Mouse (Mus musculus) heart, embryonic 16.5 days (tissue): ENCODE data around the gene Slc8a3. TPM values are rescaled to one million over a fixed set of nuclear protein-coding genes. Genes with fewer than 3 reads are reported as not detected.

Source experiments
- ATAC-seq: fragments of 200-750 bp; cut with Nextera tagmentation; replicated peaks from 2 replicates; pipeline ENCODE4 v1.8.0; 2017; ENCODE audit warnings: moderate number of reproducible peaks; ENCODE audit not compliant: insufficient read depth, low FRiP score; ENCODE audit errors: extremely low read depth
- H3K27ac ChIP-seq: fragments of 300-500 bp; sonication (generic); 2 replicates; pipeline ENCODE4 v1.5.1; 2014; ENCODE audit warnings: mild to moderate bottlenecking, low read length, control low read depth, moderate library complexity
- H3K27me3 ChIP-seq: fragments of 300-500 bp; sonication (generic); 2 replicates; pipeline ENCODE4 v1.6.1; 2014; ENCODE audit warnings: low read length, mixed read lengths; ENCODE audit not compliant: control insufficient read depth, insufficient read depth
- H3K36me3 ChIP-seq: fragments of 300-500 bp; sonication (generic); 2 replicates; pipeline ENCODE4 v1.6.1; 2014; ENCODE audit not compliant: control insufficient read depth, insufficient read depth
- H3K4me1 ChIP-seq: fragments of 300-500 bp; sonication (generic); 2 replicates; pipeline ENCODE4 v1.6.1; 2014; ENCODE audit warnings: low read length, mixed read lengths; ENCODE audit not compliant: control insufficient read depth, insufficient read depth
- H3K4me2 ChIP-seq: fragments of 300-500 bp; sonication (generic); 2 replicates; pipeline ENCODE4 v1.6.1; 2014; ENCODE audit warnings: low read depth, mild to moderate bottlenecking, control low read depth, low read length
- H3K4me3 ChIP-seq: fragments of 300-500 bp; sonication (generic); 2 replicates; pipeline ENCODE4 v1.5.1; 2014; ENCODE audit warnings: mild to moderate bottlenecking, control low read depth, low read length
- H3K9ac ChIP-seq: fragments of 300-500 bp; sonication (generic); 2 replicates; pipeline ENCODE4 v1.6.1; 2014; ENCODE audit warnings: low read length, control low read depth
- H3K9me3 ChIP-seq: fragments of 300-500 bp; sonication (generic); replicated peaks from 2 replicates; pipeline ENCODE4 v1.6.1; 2016; ENCODE audit warnings: low read length; ENCODE audit not compliant: control insufficient read depth
- WGBS: fragments of 180-500 bp; shearing (Covaris S2); extraction: QIAGEN DNeasy Blood & Tissue Kit; methylation state at CpG from one replicate; pipeline ENCODE4 v1.1.7; 2014; 5-methylcytosine and 5-hydroxymethylcytosine counted together
- polyA plus RNA-seq: library from polyadenylated mRNA; unstranded; fragments of >200 nt; fragmentation: Nextera tagmentation; extraction: Ambion mirVana; gene quantifications from 2 replicates; pipeline ENCODE4 v1.2.1, GENCODE M21; 2015

The Slc8a3 gene
- polyA plus RNA-seq, 1 experiment from 2014 or later: 0.46 TPM

DNA sequence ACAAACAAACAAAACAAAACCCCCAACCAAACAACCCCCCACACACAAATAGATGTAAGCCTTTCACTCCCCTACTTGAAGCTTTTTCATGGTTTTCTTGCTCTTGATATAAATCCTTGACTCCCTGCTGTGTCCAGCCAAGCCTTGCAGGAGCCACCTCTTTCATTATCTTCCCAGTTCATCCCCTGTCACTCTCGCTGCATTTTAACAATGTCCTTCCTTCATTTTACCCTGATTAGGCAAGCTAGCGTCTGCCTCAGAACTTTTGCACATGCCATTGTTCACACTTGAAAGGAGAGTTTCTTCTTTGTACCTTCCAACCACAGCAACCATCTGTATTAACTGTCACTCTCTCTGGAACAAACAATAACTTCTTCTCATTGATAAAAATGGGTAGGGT, 15.2 kb downstream of the Slc8a3 start:
- Histone ChIP-seq H3K36me3 (no peaks in the 10 kb centered on the region), H3K9me3 (no peaks in the 10 kb centered on the region), H3K4me3 (no peak overlapping the region), H3K4me2 (no peak overlapping the region), H3K4me1 (peaks cover 6% of the 10 kb centered on the region), H3K27me3 (no peaks in the 10 kb centered on the region), H3K27ac (no peak overlapping the region), H3K9ac (no peak overlapping the region)
- whole genome bisulfite sequencing: 28% methylated on average over 2 of the region's 2 CpGs
- no peak for ATAC-seq

DNA sequence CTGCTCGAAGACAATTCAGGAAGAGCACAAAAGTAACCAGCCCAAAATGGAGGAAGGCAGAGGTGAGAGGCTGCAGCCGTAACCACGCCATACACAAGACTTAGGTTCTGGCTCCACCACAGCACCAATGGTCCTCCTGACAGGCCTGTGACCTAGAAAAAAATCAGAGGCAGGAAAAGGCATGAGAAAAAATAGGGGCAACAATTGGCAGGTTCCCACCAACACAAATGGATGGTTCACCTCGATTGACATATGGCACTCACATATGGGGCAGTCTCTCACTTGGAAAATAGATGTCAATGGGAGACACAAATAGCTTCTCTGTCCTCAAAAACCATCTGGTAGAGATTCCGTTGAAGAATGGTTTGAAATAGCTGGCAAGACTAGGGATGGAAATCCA, 17.0 kb downstream of the Slc8a3 start:
- H3K4me2 ChIP-seq: no peak overlapping the region
- WGBS: 84% methylated on average over 5 of the region's 5 CpGs
- H3K4me3 ChIP-seq: no peak overlapping the region
- no peak overlapping the region for H3K9ac ChIP-seq
- no peaks in the 10 kb centered on the region for H3K36me3 ChIP-seq
- no peak overlapping the region for H3K27ac ChIP-seq
- peaks cover 3% of the 10 kb centered on the region; the same call in 1 of the 2 replicates for H3K4me1 ChIP-seq
- H3K27me3 ChIP-seq: no peaks in the 10 kb centered on the region
- ATAC-seq: no peak
- H3K9me3 ChIP-seq: no peaks in the 10 kb centered on the region

DNA sequence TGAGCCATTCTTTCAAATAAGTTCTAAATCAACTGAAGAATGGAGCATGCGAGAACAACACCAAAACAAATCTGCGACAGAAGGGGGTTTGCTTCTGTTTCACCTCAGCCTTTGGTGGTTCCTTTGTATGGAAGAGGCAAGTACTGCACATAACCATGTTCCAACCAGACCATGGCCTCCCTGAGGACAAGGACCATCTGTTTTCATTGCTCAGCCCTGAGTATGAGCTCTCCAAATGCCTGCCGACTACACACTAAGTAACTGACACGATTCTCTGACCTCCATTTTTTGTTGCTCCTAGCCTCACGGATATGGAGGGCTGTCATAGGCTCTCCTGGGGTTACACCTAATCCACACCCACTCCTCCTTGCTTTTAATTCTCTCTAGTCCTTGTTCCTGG, 29.4 kb downstream of the Slc8a3 start:
- no peak overlapping the region for H3K4me2 ChIP-seq
- 83% methylated on average over 5 of the region's 5 CpGs for WGBS
- ATAC-seq: no peak

DNA sequence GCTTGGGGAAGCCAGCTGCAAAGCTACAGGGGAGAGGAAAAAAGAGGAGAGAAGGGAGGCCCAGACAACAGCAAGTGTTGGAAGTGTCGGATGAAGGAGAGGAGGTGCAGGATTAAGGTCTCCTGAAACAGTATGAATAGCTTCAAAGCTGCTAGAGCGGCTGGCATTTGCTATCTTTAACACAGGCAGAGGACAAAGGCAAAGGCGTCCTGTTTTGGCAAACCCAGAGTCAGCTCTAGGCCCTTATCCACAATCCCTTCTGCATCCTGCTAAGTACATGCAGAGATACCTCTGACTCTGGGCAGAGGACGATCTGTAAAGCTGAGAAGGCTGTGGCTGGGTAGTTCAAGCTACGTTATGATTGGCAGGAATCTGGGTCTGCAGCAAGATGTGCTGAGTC, 38.4 kb downstream of the Slc8a3 start:
- Histone ChIP-seq H3K27ac (no peak overlapping the region), H3K4me2 (no peak overlapping the region), H3K9me3 (no peaks in the 10 kb centered on the region), H3K4me3 (no peak overlapping the region), H3K4me1 (no peaks in the 10 kb centered on the region), H3K36me3 (no peaks in the 10 kb centered on the region), H3K9ac (no peak overlapping the region), H3K27me3 (no peaks in the 10 kb centered on the region)
- 22% methylated on average over 5 of the region's 5 CpGs for WGBS
- ATAC-seq: no peak

More for the DNA sequence above, 29.4 kb downstream of the Slc8a3 start:
- Histone ChIP-seq H3K36me3 (no peaks in the 10 kb centered on the region), H3K27ac (no peak overlapping the region), H3K9me3 (no peaks in the 10 kb centered on the region), H3K4me3 (no peak overlapping the region), H3K4me1 (no peaks in the 10 kb centered on the region), H3K27me3 (no peaks in the 10 kb centered on the region), H3K9ac (no peak overlapping the region)

DNA sequence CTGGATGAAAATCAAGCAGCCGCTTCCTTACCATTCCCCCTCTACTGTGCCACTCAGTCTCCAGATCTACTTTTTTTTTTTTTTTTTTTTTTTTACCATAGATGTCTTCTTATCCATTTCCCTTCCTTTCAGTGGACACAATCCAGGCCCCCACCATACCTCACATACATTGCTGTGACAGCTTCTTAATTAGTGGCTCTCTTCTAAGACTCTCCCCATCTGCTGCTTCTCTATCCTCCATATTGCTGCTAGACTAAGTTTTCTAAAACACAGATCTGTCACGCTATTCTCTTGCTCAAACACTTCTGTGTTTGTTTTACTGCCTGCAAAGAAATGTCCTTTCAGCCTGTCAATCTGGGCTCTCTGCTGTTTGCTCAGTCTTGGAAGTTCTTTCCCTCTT, 54.9 kb downstream of the Slc8a3 start:
- Histone ChIP-seq H3K36me3 (no peaks in the 10 kb centered on the region), H3K9me3 (no peaks in the 10 kb centered on the region), H3K9ac (no peak overlapping the region), H3K4me3 (no peak overlapping the region), H3K27ac (no peak overlapping the region), H3K4me1 (no peaks in the 10 kb centered on the region), H3K27me3 (no peaks in the 10 kb centered on the region), H3K4me2 (no peak overlapping the region)
- no peak for ATAC-seq
- WGBS: 71% methylated on average over 2 of the region's 2 CpGs

DNA sequence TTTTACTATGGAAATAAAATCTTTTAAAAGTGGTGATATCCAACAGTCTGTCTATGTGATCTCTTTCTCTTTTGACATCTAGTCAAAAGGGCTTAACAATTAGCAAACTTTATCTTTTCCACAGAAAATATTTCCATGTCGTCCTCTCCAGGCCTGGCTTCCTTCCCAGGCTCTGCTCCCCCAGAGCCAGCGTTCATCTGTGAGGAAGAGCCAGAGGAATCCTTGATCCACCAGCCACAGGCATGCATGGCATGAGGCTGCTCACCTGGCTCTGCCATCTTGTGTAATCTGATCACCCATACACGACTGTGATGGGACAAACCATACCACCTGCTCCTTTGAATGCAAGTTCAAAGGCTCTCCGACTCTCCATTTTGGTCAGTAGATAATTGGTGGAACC, 58.4 kb downstream of the Slc8a3 start:
- Histone ChIP-seq H3K27ac (no peak overlapping the region), H3K4me2 (no peak overlapping the region)
- whole genome bisulfite sequencing: 51% methylated on average over 4 of the region's 4 CpGs

DNA sequence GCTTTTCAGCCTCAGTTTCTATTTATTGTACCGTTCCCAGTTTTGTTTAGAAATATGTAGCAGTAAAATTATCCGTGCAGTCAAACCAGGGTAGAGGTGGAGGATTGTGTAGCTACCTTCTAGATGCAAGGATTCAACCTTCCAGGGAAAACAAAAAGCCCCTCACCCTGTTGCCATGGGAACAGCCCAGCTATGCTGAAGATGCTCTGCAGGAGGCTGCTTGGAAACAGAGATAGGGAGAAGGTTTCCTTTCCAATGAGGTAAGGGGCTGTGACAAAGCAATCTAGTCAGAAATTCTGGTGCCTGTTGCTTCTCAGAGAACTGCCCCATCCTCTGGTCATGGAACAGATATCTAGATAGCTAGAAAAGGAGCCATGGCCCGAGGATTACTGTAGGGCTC, 59.6 kb downstream of the Slc8a3 start:
- no peaks in the 10 kb centered on the region for H3K36me3 ChIP-seq
- no peaks in the 10 kb centered on the region for H3K4me1 ChIP-seq
- H3K4me2 ChIP-seq: no peak overlapping the region
- ATAC-seq: no peak
- no peaks in the 10 kb centered on the region for H3K9me3 ChIP-seq
- no peaks in the 10 kb centered on the region; the same call in 1 of the 2 replicates for H3K27me3 ChIP-seq
- no peak overlapping the region for H3K27ac ChIP-seq
- H3K4me3 ChIP-seq: no peak overlapping the region
- 38% methylated on average over 3 of the region's 3 CpGs for WGBS
- no peak overlapping the region for H3K9ac ChIP-seq

More for the DNA sequence above, 58.4 kb downstream of the Slc8a3 start:
- no peaks in the 10 kb centered on the region for H3K4me1 ChIP-seq
- no peak overlapping the region for H3K9ac ChIP-seq
- H3K4me3 ChIP-seq: no peak overlapping the region
- ATAC-seq: no peak
- H3K9me3 ChIP-seq: no peaks in the 10 kb centered on the region
- H3K27me3 ChIP-seq: no peaks in the 10 kb centered on the region; the same call in 1 of the 2 replicates
- H3K36me3 ChIP-seq: no peaks in the 10 kb centered on the region

DNA sequence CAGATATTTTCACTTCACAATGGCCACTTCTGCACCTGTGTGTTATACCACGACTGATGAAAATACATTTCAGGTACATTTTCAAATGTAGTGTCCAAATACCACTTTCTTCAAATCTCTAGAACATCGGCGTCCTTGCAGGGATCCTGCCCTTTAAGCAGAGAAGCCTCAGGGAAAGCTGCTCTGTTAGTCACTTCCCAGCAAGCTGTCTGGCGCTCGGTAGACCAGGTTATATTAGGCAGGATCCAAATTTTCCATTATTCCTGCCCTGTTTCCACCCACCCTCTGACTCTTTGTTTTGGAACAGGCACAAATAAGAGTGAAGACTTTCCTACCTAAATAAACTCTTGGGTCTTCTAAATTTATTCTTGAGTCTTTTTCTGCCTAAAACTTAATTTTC, 63.7 kb downstream of the Slc8a3 start:
- H3K9me3 ChIP-seq: no peaks in the 10 kb centered on the region
- no peaks in the 10 kb centered on the region for H3K4me1 ChIP-seq
- H3K27ac ChIP-seq: no peak overlapping the region
- no peak overlapping the region for H3K4me3 ChIP-seq
- H3K9ac ChIP-seq: no peak overlapping the region
- no peaks in the 10 kb centered on the region; the same call in 1 of the 2 replicates for H3K27me3 ChIP-seq
- H3K36me3 ChIP-seq: no peaks in the 10 kb centered on the region
- H3K4me2 ChIP-seq: no peak overlapping the region
- WGBS: 68% methylated on average over 5 of the region's 5 CpGs
- no peak for ATAC-seq

DNA sequence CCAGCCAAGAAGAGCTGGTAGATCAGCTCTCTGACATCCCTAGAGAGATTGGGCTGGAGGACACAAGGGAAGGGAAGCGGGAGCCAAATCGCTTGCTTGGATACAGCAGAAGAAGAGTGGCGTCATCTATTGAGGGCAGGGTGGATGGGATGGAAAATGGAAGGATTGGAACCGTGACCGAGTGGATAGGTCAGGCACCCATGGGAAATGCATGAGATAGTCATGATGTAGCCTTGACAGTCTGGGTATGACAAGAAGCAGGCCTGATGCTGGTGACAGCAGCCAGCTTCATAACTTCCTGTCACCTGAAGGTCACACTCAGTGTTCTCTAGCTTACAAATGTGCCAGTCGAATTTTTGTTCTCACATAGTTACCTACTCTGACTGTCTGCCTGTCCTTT, 70.2 kb downstream of the Slc8a3 start:
- ATAC-seq: peak; percentile 37; the same call in 1 of the 2 replicates
- WGBS: 46% methylated on average over 6 of the region's 6 CpGs
- no peak overlapping the region for H3K27ac ChIP-seq

DNA sequence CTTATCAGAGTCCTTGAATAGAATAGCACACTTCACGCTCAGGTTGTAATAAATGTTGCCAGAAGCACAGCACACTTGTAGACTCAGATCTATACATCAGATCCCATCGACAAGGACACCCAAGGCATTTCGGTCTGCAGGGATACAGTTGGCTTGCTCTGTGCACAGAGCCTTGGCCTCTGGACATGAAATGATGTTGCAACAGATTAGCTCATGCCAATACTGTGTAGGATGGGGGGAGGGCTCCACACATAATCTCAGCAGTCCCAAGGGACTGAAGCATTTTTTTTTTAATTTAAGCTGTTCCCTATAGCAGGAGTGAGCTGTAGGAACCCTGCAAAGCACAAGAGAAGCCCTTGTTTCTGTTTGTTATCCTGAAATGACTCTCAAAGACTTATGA, 74.8 kb downstream of the Slc8a3 start:
- Histone ChIP-seq H3K4me2 (no peak overlapping the region), H3K27me3 (no peaks in the 10 kb centered on the region), H3K27ac (no peak overlapping the region), H3K4me1 (peaks cover 6% of the 10 kb centered on the region), H3K9ac (no peak overlapping the region), H3K36me3 (no peaks in the 10 kb centered on the region), H3K9me3 (no peaks in the 10 kb centered on the region), H3K4me3 (no peak overlapping the region)
- ATAC-seq: no peak
- whole genome bisulfite sequencing: 67% methylated on average over 3 of the region's 3 CpGs

More for the DNA sequence above, 70.2 kb downstream of the Slc8a3 start:
- H3K27me3 ChIP-seq: no peaks in the 10 kb centered on the region
- no peak overlapping the region for H3K4me3 ChIP-seq
- no peaks in the 10 kb centered on the region for H3K9me3 ChIP-seq
- no peak overlapping the region for H3K9ac ChIP-seq
- H3K4me2 ChIP-seq: no peak overlapping the region
- peaks cover 6% of the 10 kb centered on the region for H3K4me1 ChIP-seq
- no peaks in the 10 kb centered on the region for H3K36me3 ChIP-seq
